Mouse (Mus musculus) heart, adult 2 months (tissue): ENCODE measurements at regions not wholly inside any gene's neighbourhood (a gene's known extent, or its start where the extent isn't known, plus 50 kb on each side); places are given as distances from the start of the nearest gene placed in this dataset.

Experiments
- CTCF ChIP-seq: fragments of 200-600 bp; IDR thresholded peaks from 2 replicates; pipeline ENCODE4 v1.8.1; 2022; ENCODE audit warnings: antibody characterized with exemption, mild to moderate bottlenecking, moderate library complexity
- EP300 ChIP-seq: fragments of 200-500 bp; IDR thresholded peaks from 2 replicates; pipeline ENCODE4 v1.6.1; 2011; ENCODE audit warnings: low read depth, low read length, control low read depth; ENCODE audit not compliant: insufficient read depth
- POLR2A ChIP-seq: fragments of 200-500 bp; IDR thresholded peaks from 2 replicates; pipeline ENCODE4 v1.6.1; 2011; ENCODE audit warnings: mild to moderate bottlenecking, low read depth, low read length, control low read depth; ENCODE audit not compliant: insufficient read depth

DNA sequence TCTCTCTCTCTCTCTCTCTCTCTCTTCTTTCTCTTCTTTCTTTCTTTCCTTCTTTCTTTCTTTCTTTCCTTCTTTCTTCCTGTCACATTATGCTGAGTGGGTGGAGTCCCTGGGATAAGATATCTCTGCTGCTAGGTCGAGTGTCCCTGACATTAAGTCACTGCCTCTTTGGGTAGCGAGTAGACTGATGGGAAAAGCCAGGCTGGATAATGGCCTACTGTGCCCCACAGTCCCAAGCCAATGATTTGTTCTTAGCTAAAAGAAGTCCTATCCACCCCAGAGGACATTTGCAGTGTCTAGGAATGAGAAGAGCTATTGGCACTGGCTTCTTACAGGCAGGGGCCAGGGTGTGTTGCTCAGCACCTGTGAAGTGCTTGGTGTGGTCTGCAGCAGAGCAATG lies 61.8 kb upstream of the Adra2c start:
- TF ChIP-seq CTCF (no peak), POLR2A (no peak), EP300 (no peak)
